Mouse (Mus musculus) E14TG2a.4 (cell line): Measurements from ENCODE around the gene Ddx28.

ENCODE experiments used
- CTCF ChIP-seq: conservative IDR thresholded peaks from 2 replicates; pipeline ENCODE4 v1.5.1; 2014; ENCODE audit warnings: low read length
- NANOG ChIP-seq: IDR thresholded peaks from 2 replicates; pipeline ENCODE4 v1.6.1; 2014; ENCODE audit warnings: borderline replicate concordance, low read length, mixed read lengths

- TF ChIP-seq CTCF, result no peak
- TF ChIP-seq NANOG, result no peak
Observed at GRCm38 (mm10) chr8:106049840-106050239, 38.2 kb upstream of the Ddx28 start.
